Mouse (Mus musculus): ENCODE data around the gene Cfd. TPM values are rescaled to one million over a fixed set of nuclear protein-coding genes. Genes with fewer than 3 reads are reported as not detected.

Gene Cfd
- total and polyA plus RNA-seq, 3 experiments: 0.26 TPM; not detected in 2

DNA sequence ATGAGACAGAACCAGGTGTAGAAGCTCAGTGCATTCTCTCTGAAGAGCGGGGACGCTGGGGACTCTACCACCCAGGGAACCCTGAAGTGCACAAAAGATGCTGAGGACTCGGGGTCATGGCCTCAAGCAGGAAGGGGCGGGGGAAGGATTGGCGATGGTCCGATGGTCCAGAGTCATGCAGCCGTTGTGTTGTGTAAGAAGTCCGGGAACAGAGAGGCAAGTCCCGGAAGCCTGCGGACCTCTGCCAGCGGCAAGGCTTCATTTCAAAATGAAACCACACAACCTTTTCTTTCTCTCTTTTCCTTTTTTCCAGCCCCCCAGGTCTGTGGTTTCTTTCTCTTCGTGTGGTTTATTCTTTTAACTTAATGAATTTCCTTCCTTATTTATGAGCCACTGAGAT is 12.9 kb upstream of the Cfd start:
- Histone ChIP-seq H3K4me3 (replicated peaks in 1 of 3; ENCODE audit: low read depth in 2 of 3, low read length in 2 of 3, poor library complexity in 1 of 3) (no peak overlapping the region), H3K9ac (ENCODE audit: insufficient read depth, low read depth) (no peak overlapping the region), H3K36me3 (replicated peaks in 1 of 2; ENCODE audit: control insufficient read depth in 1 of 2, insufficient read depth in 1 of 2, low read length in 1 of 2) (no peaks in the 10 kb centered on the region), H3K4me2 (ENCODE audit: insufficient read depth, low read depth, poor library complexity, severe bottlenecking) (peak overlapping the region; percentile 8; the same call in 1 of the 2 replicates), H3K27me3 (replicated peaks) (no peaks in the 10 kb centered on the region), H3K79me2 (replicated peaks; ENCODE audit: control insufficient read depth, extremely low read depth, insufficient read depth, poor library complexity, severe bottlenecking) (no peaks in the 10 kb centered on the region), H3K4me1 (ENCODE audit: control insufficient read depth in 1 of 2, insufficient read depth in 2 of 2) (peaks cover 20 to 39% of the 10 kb centered on the region in 2 experiments), H3K27ac (ENCODE audit: insufficient read depth, low read depth) (no peak overlapping the region), H3K9me3 (replicated peaks; ENCODE audit: low read length) (no peaks in the 10 kb centered on the region)
- DNase-seq (ENCODE audit: extremely low read depth): no peak
- in situ Hi-C loops (cut with MboI; ENCODE audit: low pct_ligation_motif_present, low pct_unique_long_range_greater_than_20kb, low sequenced_read_pairs): no loop called here
- no peak for TF ChIP-seq MXI1 (IDR thresholded peaks at IDR 0.05; ENCODE audit: low read depth, low read length)
- TF ChIP-seq TCF12 (IDR thresholded peaks at IDR 0.05; ENCODE audit: low read depth, low read length): no peak
- TF ChIP-seq MYC (IDR thresholded peaks at IDR 0.05; ENCODE audit: low read depth, low read length): no peak
- TF ChIP-seq KAT2A (IDR thresholded peaks at IDR 0.05; ENCODE audit: insufficient replicate concordance, low read length): no peak
- no peak for TF ChIP-seq USF2 (conservative IDR thresholded peaks at IDR 0.05; ENCODE audit: low read depth, low read length)
- TF ChIP-seq JUND (conservative IDR thresholded peaks at IDR 0.05; ENCODE audit: low read depth, low read length): no peak
- TF ChIP-seq MAFK (IDR thresholded peaks at IDR 0.05; ENCODE audit: insufficient replicate concordance, low read length): no peak
- no peak for TF ChIP-seq MAX (IDR thresholded peaks at IDR 0.05; ENCODE audit: low read length)
- no peak for TF ChIP-seq POLR2AphosphoS2 (IDR thresholded peaks at IDR 0.05; ENCODE audit: low read depth, low read length)
- TF ChIP-seq ZKSCAN1 (IDR thresholded peaks at IDR 0.05; ENCODE audit: borderline replicate concordance, low read depth, low read length): no peak
- TF ChIP-seq SIN3A (IDR thresholded peaks at IDR 0.05; ENCODE audit: low read length): no peak
- no peak for TF ChIP-seq HCFC1 (IDR thresholded peaks at IDR 0.05; ENCODE audit: low read depth, low read length)
- TF ChIP-seq ZMIZ1 (IDR thresholded peaks at IDR 0.05; ENCODE audit: low read depth, low read length): no peak
- TF ChIP-seq RCOR1 (conservative IDR thresholded peaks at IDR 0.05; ENCODE audit: low read depth, low read length): no peak
- no peak for TF ChIP-seq UBTF (IDR thresholded peaks at IDR 0.05; ENCODE audit: low read depth, low read length)
- dilution Hi-C loops (cut with MboI; ENCODE audit: extremely low pct_ligation_motif_present, extremely low pct_unique_long_range_greater_than_20kb, low sequenced_read_pairs): no loop called here

DNA sequence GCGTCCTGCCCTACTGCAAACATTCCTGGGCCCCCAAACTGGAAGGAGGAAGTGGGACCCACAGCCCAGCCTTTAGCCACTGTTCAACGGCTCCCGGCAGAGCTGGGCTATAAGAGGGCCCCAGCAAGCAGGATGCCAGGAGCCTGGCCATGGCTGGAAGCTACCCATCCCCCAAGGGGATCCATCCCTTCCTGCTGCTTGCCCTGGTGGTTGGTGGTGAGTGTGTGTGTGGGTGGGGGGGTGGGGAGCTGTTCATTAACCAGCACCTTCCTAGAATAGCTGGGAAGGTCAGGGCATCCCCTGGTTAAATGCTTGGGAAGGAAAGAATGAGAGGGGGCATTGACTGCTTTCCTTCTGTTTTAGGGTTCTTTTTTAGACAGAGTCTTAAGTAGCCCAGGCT is 11.1 kb upstream of the Cfd start:
- in situ Hi-C loops (cut with MboI; ENCODE audit: low pct_ligation_motif_present, low pct_unique_long_range_greater_than_20kb, low sequenced_read_pairs): no loop called here
- dilution Hi-C loops (cut with MboI; ENCODE audit: extremely low pct_ligation_motif_present, extremely low pct_unique_long_range_greater_than_20kb, low sequenced_read_pairs): no loop called here
- no peak overlapping the region for H3K9ac ChIP-seq (ENCODE audit: insufficient read depth, low read depth)
- H3K27ac ChIP-seq (ENCODE audit: insufficient read depth, low read depth): no peak overlapping the region
- H3K9me3 ChIP-seq (replicated peaks; ENCODE audit: low read length): no peaks in the 10 kb centered on the region
- peaks cover 3% of the 10 kb centered on the region for H3K27me3 ChIP-seq (replicated peaks)
- H3K4me3 ChIP-seq (replicated peaks in 1 of 3; ENCODE audit: low read depth in 2 of 3, low read length in 2 of 3, poor library complexity in 1 of 3): no peak overlapping the region
- H3K36me3 ChIP-seq (replicated peaks in 1 of 2; ENCODE audit: control insufficient read depth in 1 of 2, insufficient read depth in 1 of 2, low read length in 1 of 2): no peaks in the 10 kb centered on the region
- TF ChIP-seq SMC3 (IDR thresholded peaks at IDR 0.05; ENCODE audit: low read depth, low read length) (no peak), JUN (IDR thresholded peaks at IDR 0.05; ENCODE audit: insufficient read depth, low read depth, low read length) (no peak), ZKSCAN1 (IDR thresholded peaks at IDR 0.05; ENCODE audit: borderline replicate concordance, low read depth, low read length) (no peak), IRF4 (IDR thresholded peaks at IDR 0.05; ENCODE audit: low read depth, low read length) (no peak), NELFE (IDR thresholded peaks at IDR 0.05; ENCODE audit: low read depth, low read length) (no peak), RCOR1 (conservative IDR thresholded peaks at IDR 0.05; ENCODE audit: low read depth, low read length) (no peak), HCFC1 (IDR thresholded peaks at IDR 0.05; ENCODE audit: low read depth, low read length) (no peak), SIN3A (IDR thresholded peaks at IDR 0.05; ENCODE audit: low read length) (no peak), RAD21 (IDR thresholded peaks at IDR 0.05; ENCODE audit: low read depth, low read length) (no peak), JUND (conservative IDR thresholded peaks at IDR 0.05; ENCODE audit: low read depth, low read length) (no peak), CHD2 (IDR thresholded peaks at IDR 0.05; ENCODE audit: low read length) (no peak), MAX (IDR thresholded peaks at IDR 0.05; ENCODE audit: low read length) (no peak), E2F4 (IDR thresholded peaks at IDR 0.05; ENCODE audit: insufficient replicate concordance, low read depth, low read length) (no peak), MAZ (IDR thresholded peaks at IDR 0.05; ENCODE audit: low read depth, low read length) (no peak), EP300 (IDR thresholded peaks at IDR 0.05; ENCODE audit: low read length) (no peak), UBTF (IDR thresholded peaks at IDR 0.05; ENCODE audit: low read depth, low read length) (no peak), USF2 (conservative IDR thresholded peaks at IDR 0.05; ENCODE audit: low read depth, low read length) (no peak), ZNF384 (IDR thresholded peaks at IDR 0.05; ENCODE audit: low read depth, low read length) (no peak), USF1 (IDR thresholded peaks at IDR 0.05; ENCODE audit: low read depth, low read length) (no peak)
- peaks cover 19 to 48% of the 10 kb centered on the region in 2 experiments for H3K4me1 ChIP-seq (ENCODE audit: control insufficient read depth in 1 of 2, insufficient read depth in 2 of 2)
- no peak for DNase-seq (ENCODE audit: extremely low read depth)
- no peak overlapping the region for H3K4me2 ChIP-seq (ENCODE audit: insufficient read depth, low read depth, poor library complexity, severe bottlenecking)
- H3K79me2 ChIP-seq (replicated peaks; ENCODE audit: control insufficient read depth, extremely low read depth, insufficient read depth, poor library complexity, severe bottlenecking): no peaks in the 10 kb centered on the region
